Mouse (Mus musculus) Patski (cell line): ENCODE results near the gene Smyd4. TPM values are rescaled to one million over a fixed set of nuclear protein-coding genes. Genes with fewer than 3 reads are reported as not detected.
A peak's percentile ranks its signal among the peaks of the same experiment; 100 is the strongest.

ENCODE experiments used
- ATAC-seq: fragments of 100-300 bp; one replicate; pipeline ENCODE4 v1.8.0; 2021
- CTCF ChIA-PET: fragments of 350-600 bp; sonication (Branson Sonifier 250); formaldehyde crosslinking; loops from one replicate; lab custom pipeline; 2022; ENCODE audit warnings: inconsistent platforms; lab: Charles Lee
- POLR2A ChIA-PET: fragments of 350-600 bp; sonication (Branson Sonifier 250); formaldehyde crosslinking; loops from one replicate; lab custom pipeline; 2022; ENCODE audit warnings: antibody characterized with exemption, inconsistent platforms; lab: Charles Lee
- DNase-seq: peaks from one replicate; pipeline ENCODE4 v3.0.0-alpha.2; 2011; ENCODE audit warnings: low read depth, low spot score
- H3K27me3 ChIP-seq: fragments of 371-371 bp; one replicate; pipeline ENCODE4 v1.5.1; 2021
- CTCF ChIP-seq: fragments of 100-300 bp; IDR thresholded peaks from one replicate; pipeline ENCODE4 v1.5.1; 2021
- in situ Hi-C: fragments of 300-500 bp; cut with MboI; formaldehyde crosslinking; loops from 3 replicates; pipeline ENCODE4 v1.11.1; 2018; ENCODE audit warnings: low pct_unique_long_range_greater_than_20kb, mixed read lengths
- polyA plus RNA-seq: library from polyadenylated mRNA; unstranded; gene quantifications from one replicate; pipeline ENCODE4 v1.2.3, GENCODE M21; 2021

Gene Smyd4
- polyA plus RNA-seq, 1 experiment from 2014 or later, result 10.4 TPM

GRCm38 (mm10) chr11:75397452-75397851 lies 49.2 kb downstream of the Smyd4 start:
- ATAC-seq (no peak), DNase-seq (no peak)

GRCm38 (mm10) chr11:75399411-75399841 lies 51.2 kb downstream of the Smyd4 start:
- H3K27me3 ChIP-seq, result no peaks in the 10 kb centered on the region
- ChIA-PET CTCF (interaction anchor here (1.1 kb wide), 1 partner anchor 13 kb away, joined by 3 read pairs; no protein-coding TSS in a partner anchor), POLR2A (no interaction called here)
- DNase-seq (no peak), ATAC-seq (peak; percentile 41)
- TF ChIP-seq CTCF, result no peak
- in situ Hi-C loops, result loop anchor here (5.0 to 10.0 kb wide), 2 partner anchors 175 to 217 kb away; no protein-coding TSS in a partner anchor

More at GRCm38 (mm10) chr11:75397452-75397851, 49.2 kb downstream of the Smyd4 start:
- no peak for TF ChIP-seq CTCF
- in situ Hi-C loops, result loop anchor here (5.0 to 10.0 kb wide), 2 partner anchors 177 to 215 kb away; no protein-coding TSS in a partner anchor
- POLR2A ChIA-PET, result no interaction called here
- H3K27me3 ChIP-seq, result no peaks in the 10 kb centered on the region
- CTCF ChIA-PET, result interaction anchor here (1.5 to 1.6 kb wide), 2 partner anchors 10 to 31 kb away, joined by 3 to 4 read pairs; no protein-coding TSS in a partner anchor

- POLR2A ChIA-PET, result interaction anchor here (0.7 kb wide), 1 partner anchor 153 kb away, joined by 8 read pairs; no protein-coding TSS in a partner anchor
- H3K27me3 ChIP-seq, result no peaks in the 10 kb centered on the region
- DNase-seq (no peak), ATAC-seq (no peak)
- CTCF ChIA-PET, result interaction anchor here (1.1 to 4.3 kb wide), 2 partner anchors 13 to 59 kb away, joined by 3 to 36 read pairs; partner anchors contain the start of gene Tlcd2
- in situ Hi-C loops, result loop anchor here (5.0 to 10.0 kb wide), 2 partner anchors 62 to 105 kb away; partner anchors contain the start of gene Tlcd2
- TF ChIP-seq CTCF, result no peak
These were observed 51.9 kb downstream of the Smyd4 start for GRCm38 (mm10) chr11:75400099-75400498.

GRCm38 (mm10) chr11:75402271-75402690 lies 54.0 kb downstream of the Smyd4 start:
- H3K27me3 ChIP-seq, result no peaks in the 10 kb centered on the region
- POLR2A ChIA-PET, result interaction anchor here (1.2 to 4.1 kb wide), 4 partner anchors 12 to 218 kb away, joined by 3 to 25 read pairs (median 6); partner anchors contain the start of gene Tlcd2
- in situ Hi-C loops, result loop anchor here (5.0 to 10.0 kb wide), 2 partner anchors 60 to 103 kb away; partner anchors contain the start of gene Tlcd2
- peak; percentile 49 for DNase-seq
- CTCF ChIA-PET, result interaction anchor here (0.6 to 4.3 kb wide), 18 partner anchors 8 to 170 kb away, joined by 3 to 42 read pairs (median 4); partner anchors contain the start of genes Prpf8, Rilp, Scarf1 and Tlcd2
- ATAC-seq, result peak; percentile 20
- peak; percentile 88 for TF ChIP-seq CTCF

GRCm38 (mm10) chr11:75403301-75404052 lies 55.2 kb downstream of the Smyd4 start:
- ChIA-PET POLR2A (interaction anchor here (1.3 to 4.1 kb wide), 5 partner anchors 13 to 61 kb away, joined by 3 to 25 read pairs (median 4); partner anchors contain the start of genes Tlcd2 and Wdr81), CTCF (interaction anchor here (0.9 to 4.3 kb wide), 12 partner anchors 8 to 168 kb away, joined by 3 to 42 read pairs (median 5); partner anchors contain the start of genes Rilp, Scarf1, Serpinf2 and Tlcd2)
- no peaks in the 10 kb centered on the region for H3K27me3 ChIP-seq
- in situ Hi-C loops, result loop anchor here (5.0 to 10.0 kb wide), 2 partner anchors 59 to 101 kb away; partner anchors contain the start of gene Tlcd2
- no peak for TF ChIP-seq CTCF
- peak; percentile 71 for DNase-seq
- peak; percentile 70 for ATAC-seq

GRCm38 (mm10) chr11:75404801-75405200 lies 56.6 kb downstream of the Smyd4 start:
- POLR2A ChIA-PET, result interaction anchor here (1.4 to 4.1 kb wide), 2 partner anchors 55 to 60 kb away, joined by 4 to 25 read pairs; partner anchors contain the start of gene Tlcd2
- no peaks in the 10 kb centered on the region for H3K27me3 ChIP-seq
- ATAC-seq, result no peak
- DNase-seq, result no peak
- CTCF ChIA-PET, result interaction anchor here (0.8 to 3.7 kb wide), 5 partner anchors 49 to 226 kb away, joined by 3 to 42 read pairs (median 6); partner anchors contain the start of genes Rilp, Rtn4rl1, Scarf1 and Wdr81
- in situ Hi-C loops, result loop anchor here (5.0 to 10.0 kb wide), 2 partner anchors 58 to 100 kb away; partner anchors contain the start of gene Tlcd2
- TF ChIP-seq CTCF, result no peak

GRCm38 (mm10) chr11:75406104-75406503 lies 57.9 kb downstream of the Smyd4 start:
- in situ Hi-C loops, result loop anchor here (10.0 kb wide), 1 partner anchor 99 kb away; no protein-coding TSS in a partner anchor
- ATAC-seq, result peak; percentile 19
- peak; percentile 56 for DNase-seq
- no peaks in the 10 kb centered on the region for H3K27me3 ChIP-seq
- no peak for TF ChIP-seq CTCF
- ChIA-PET POLR2A (no interaction called here), CTCF (interaction anchor here (1.1 to 2.0 kb wide), 5 partner anchors 16 to 53 kb away, joined by 3 to 9 read pairs (median 5); partner anchors contain the start of gene Wdr81)

- DNase-seq, result no peak
- TF ChIP-seq CTCF, result no peak
- CTCF ChIA-PET, result interaction anchor here (0.8 to 2.0 kb wide), 8 partner anchors 9 to 91 kb away, joined by 3 to 9 read pairs (median 4); partner anchors contain the start of gene Wdr81
- POLR2A ChIA-PET, result no interaction called here
- in situ Hi-C loops, result loop anchor here (10.0 kb wide), 1 partner anchor 98 kb away; no protein-coding TSS in a partner anchor
- ATAC-seq, result no peak
- no peaks in the 10 kb centered on the region for H3K27me3 ChIP-seq
These were observed 58.6 kb downstream of the Smyd4 start for GRCm38 (mm10) chr11:75406865-75407264.

GRCm38 (mm10) chr11:75409679-75410575 lies 61.7 kb downstream of the Smyd4 start:
- ChIA-PET CTCF (interaction anchor here (0.9 to 1.1 kb wide), 4 partner anchors 8 to 50 kb away, joined by 3 to 4 read pairs (median 3); no protein-coding TSS in a partner anchor), POLR2A (interaction anchor here (0.6 to 0.9 kb wide), 2 partner anchors 45 to 226 kb away, joined by 3 to 4 read pairs; no protein-coding TSS in a partner anchor)
- ATAC-seq, result peak; percentile 14
- no peak for TF ChIP-seq CTCF
- in situ Hi-C loops, result loop anchor here (10.0 kb wide), 1 partner anchor 95 kb away; no protein-coding TSS in a partner anchor
- H3K27me3 ChIP-seq, result no peaks in the 10 kb centered on the region
- DNase-seq, result peak; percentile 58
